Mouse (Mus musculus): ENCODE results near the gene Cela3a. TPM values are rescaled to one million over a fixed set of nuclear protein-coding genes. Genes with fewer than 3 reads are reported as not detected.

The Cela3a gene
- polyA plus RNA-seq (2012; rRNA removed) = not detected in 2 replicates

- Histone ChIP-seq H3K4me1 (replicated peaks; ENCODE audit: control insufficient read depth, insufficient read depth, low read length) (no peaks in the 10 kb centered on the region), H3K36me3 (ENCODE audit: control insufficient read depth, insufficient read depth, low read length) (no peaks in the 10 kb centered on the region), H3K27me3 (ENCODE audit: control insufficient read depth, insufficient read depth, low read length) (no peaks in the 10 kb centered on the region), H3K27ac (ENCODE audit: control insufficient read depth, insufficient read depth, low read length) (no peak within 1 kb of the TSS), H3K4me3 (ENCODE audit: control insufficient read depth, insufficient read depth, low read length) (no peak within 1 kb of the TSS)
- TF ChIP-seq POLR2A (IDR thresholded peaks at IDR 0.05; ENCODE audit: control insufficient read depth, extremely low read depth, insufficient read depth, low read length, poor library complexity) (no peak), CTCF (IDR thresholded peaks at IDR 0.05; ENCODE audit: borderline replicate concordance, control insufficient read depth, extremely low read depth, insufficient read depth, low read length, poor library complexity) (no peak)
- 94% methylated on average over 5 of the region's 5 CpGs for WGBS
- DNase-seq = no peak
These were observed at the start of gene Cela3a for GRCm38 (mm10) chr4:137409691-137410090. Gene Cela3a, minus strand, starts transcription at chr4:137409791.

GRCm38 (mm10) chr4:137458861-137459260 is 49.3 kb upstream of the Cela3a start:
- WGBS = 29% methylated on average over 5 of the region's 5 CpGs
- H3K36me3 ChIP-seq (ENCODE audit: control insufficient read depth, insufficient read depth, low read length) = no peaks in the 10 kb centered on the region
- no peak overlapping the region for H3K27ac ChIP-seq (ENCODE audit: control insufficient read depth, insufficient read depth, low read length)
- no peaks in the 10 kb centered on the region for H3K27me3 ChIP-seq (ENCODE audit: control insufficient read depth, insufficient read depth, low read length)
- DNase-seq = peak; percentile 10
- TF ChIP-seq POLR2A (IDR thresholded peaks at IDR 0.05; ENCODE audit: control insufficient read depth, extremely low read depth, insufficient read depth, low read length, poor library complexity) (no peak), CTCF (IDR thresholded peaks at IDR 0.05; ENCODE audit: borderline replicate concordance, control insufficient read depth, extremely low read depth, insufficient read depth, low read length, poor library complexity) (no peak)
- H3K4me3 ChIP-seq (ENCODE audit: control insufficient read depth, insufficient read depth, low read length) = no peak overlapping the region
- H3K4me1 ChIP-seq (replicated peaks; ENCODE audit: control insufficient read depth, insufficient read depth, low read length) = peaks cover 22% of the 10 kb centered on the region

GRCm38 (mm10) chr4:137458310-137458709 is 48.7 kb upstream of the Cela3a start:
- H3K27ac ChIP-seq (ENCODE audit: control insufficient read depth, insufficient read depth, low read length) = peak overlapping the region; percentile 57; the same call in 1 of the 2 replicates
- no peaks in the 10 kb centered on the region for H3K27me3 ChIP-seq (ENCODE audit: control insufficient read depth, insufficient read depth, low read length)
- H3K4me3 ChIP-seq (ENCODE audit: control insufficient read depth, insufficient read depth, low read length) = no peak overlapping the region
- H3K4me1 ChIP-seq (replicated peaks; ENCODE audit: control insufficient read depth, insufficient read depth, low read length) = peaks cover 22% of the 10 kb centered on the region
- DNase-seq = no peak
- H3K36me3 ChIP-seq (ENCODE audit: control insufficient read depth, insufficient read depth, low read length) = no peaks in the 10 kb centered on the region
- 32% methylated on average over 9 of the region's 9 CpGs for WGBS
- no peak for TF ChIP-seq POLR2A (IDR thresholded peaks at IDR 0.05; ENCODE audit: control insufficient read depth, extremely low read depth, insufficient read depth, low read length, poor library complexity)
- no peak for TF ChIP-seq CTCF (IDR thresholded peaks at IDR 0.05; ENCODE audit: borderline replicate concordance, control insufficient read depth, extremely low read depth, insufficient read depth, low read length, poor library complexity)

GRCm38 (mm10) chr4:137457292-137457691 is 47.7 kb upstream of the Cela3a start:
- WGBS = 77% methylated on average over 4 of the region's 4 CpGs
- H3K27ac ChIP-seq (ENCODE audit: control insufficient read depth, insufficient read depth, low read length) = no peak overlapping the region
- TF ChIP-seq CTCF (IDR thresholded peaks at IDR 0.05; ENCODE audit: borderline replicate concordance, control insufficient read depth, extremely low read depth, insufficient read depth, low read length, poor library complexity) = no peak
- TF ChIP-seq POLR2A (IDR thresholded peaks at IDR 0.05; ENCODE audit: control insufficient read depth, extremely low read depth, insufficient read depth, low read length, poor library complexity) = no peak

GRCm38 (mm10) chr4:137456581-137456980 is 47.0 kb upstream of the Cela3a start:
- Histone ChIP-seq H3K27me3 (ENCODE audit: control insufficient read depth, insufficient read depth, low read length) (no peaks in the 10 kb centered on the region), H3K4me1 (replicated peaks; ENCODE audit: control insufficient read depth, insufficient read depth, low read length) (peaks cover 16% of the 10 kb centered on the region), H3K36me3 (ENCODE audit: control insufficient read depth, insufficient read depth, low read length) (no peaks in the 10 kb centered on the region), H3K27ac (ENCODE audit: control insufficient read depth, insufficient read depth, low read length) (no peak overlapping the region), H3K4me3 (ENCODE audit: control insufficient read depth, insufficient read depth, low read length) (no peak overlapping the region)
- 88% methylated on average over 12 of the region's 12 CpGs for WGBS
- DNase-seq = no peak
- TF ChIP-seq CTCF (IDR thresholded peaks at IDR 0.05; ENCODE audit: borderline replicate concordance, control insufficient read depth, extremely low read depth, insufficient read depth, low read length, poor library complexity) (no peak), POLR2A (IDR thresholded peaks at IDR 0.05; ENCODE audit: control insufficient read depth, extremely low read depth, insufficient read depth, low read length, poor library complexity) (no peak)

More at GRCm38 (mm10) chr4:137457292-137457691, 47.7 kb upstream of the Cela3a start:
- Histone ChIP-seq H3K4me1 (replicated peaks; ENCODE audit: control insufficient read depth, insufficient read depth, low read length) (peaks cover 18% of the 10 kb centered on the region), H3K36me3 (ENCODE audit: control insufficient read depth, insufficient read depth, low read length) (no peaks in the 10 kb centered on the region), H3K27me3 (ENCODE audit: control insufficient read depth, insufficient read depth, low read length) (no peaks in the 10 kb centered on the region), H3K4me3 (ENCODE audit: control insufficient read depth, insufficient read depth, low read length) (no peak overlapping the region)
- no peak for DNase-seq

- WGBS = 94% methylated on average over 14 of the region's 14 CpGs
- H3K4me1 ChIP-seq (replicated peaks; ENCODE audit: control insufficient read depth, insufficient read depth, low read length) = peaks cover 16% of the 10 kb centered on the region
- TF ChIP-seq POLR2A (IDR thresholded peaks at IDR 0.05; ENCODE audit: control insufficient read depth, extremely low read depth, insufficient read depth, low read length, poor library complexity) = no peak
- no peak for TF ChIP-seq CTCF (IDR thresholded peaks at IDR 0.05; ENCODE audit: borderline replicate concordance, control insufficient read depth, extremely low read depth, insufficient read depth, low read length, poor library complexity)
- no peaks in the 10 kb centered on the region for H3K36me3 ChIP-seq (ENCODE audit: control insufficient read depth, insufficient read depth, low read length)
- no peak overlapping the region for H3K27ac ChIP-seq (ENCODE audit: control insufficient read depth, insufficient read depth, low read length)
- no peak overlapping the region for H3K4me3 ChIP-seq (ENCODE audit: control insufficient read depth, insufficient read depth, low read length)
- DNase-seq = no peak
- H3K27me3 ChIP-seq (ENCODE audit: control insufficient read depth, insufficient read depth, low read length) = no peaks in the 10 kb centered on the region
These were observed 45.0 kb upstream of the Cela3a start for GRCm38 (mm10) chr4:137454582-137454981.

GRCm38 (mm10) chr4:137453234-137453767 is 43.7 kb upstream of the Cela3a start, which contains the start of gene 1700013G24Rik:
Gene 1700013G24Rik, plus strand, starts transcription at chr4:137453284.
- 94% methylated on average over 8 of the region's 8 CpGs for WGBS
- Histone ChIP-seq H3K36me3 (ENCODE audit: control insufficient read depth, insufficient read depth, low read length) (no peaks in the 10 kb centered on the region), H3K4me3 (ENCODE audit: control insufficient read depth, insufficient read depth, low read length) (no peak within 1 kb of the TSS), H3K27me3 (ENCODE audit: control insufficient read depth, insufficient read depth, low read length) (no peaks in the 10 kb centered on the region), H3K4me1 (replicated peaks; ENCODE audit: control insufficient read depth, insufficient read depth, low read length) (peaks cover 4% of the 10 kb centered on the region), H3K27ac (ENCODE audit: control insufficient read depth, insufficient read depth, low read length) (no peak within 1 kb of the TSS)
- DNase-seq = no peak
- TF ChIP-seq POLR2A (IDR thresholded peaks at IDR 0.05; ENCODE audit: control insufficient read depth, extremely low read depth, insufficient read depth, low read length, poor library complexity) = no peak
